Mouse (Mus musculus): ENCODE measurements at regions not wholly inside any gene's neighbourhood (a gene's known extent, or its start where the extent isn't known, plus 50 kb on each side); places are given as distances from the start of the nearest gene placed in this dataset.

DNA sequence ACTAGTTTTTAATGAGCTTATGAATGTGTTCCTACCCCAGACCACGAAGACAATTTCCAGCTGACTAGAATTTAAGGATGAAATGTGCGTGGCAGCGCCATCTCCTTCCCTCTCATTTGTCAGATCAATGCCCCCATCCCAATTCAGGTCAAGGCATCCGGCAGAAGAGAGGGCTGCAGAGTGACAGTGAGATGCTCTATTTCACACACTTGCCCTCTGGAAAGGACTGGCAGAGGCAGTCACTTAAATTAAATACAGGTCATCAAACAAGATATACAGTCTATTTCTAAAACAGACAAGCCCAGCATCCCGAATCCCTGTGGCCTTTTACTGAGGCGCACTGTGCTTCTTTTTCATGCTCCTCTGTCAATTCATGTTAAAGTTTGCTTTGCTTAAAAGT is 211.9 kb downstream of the Ptprc start:
- TF ChIP-seq BHLHE40 (IDR thresholded peaks at IDR 0.05; ENCODE audit: low read depth, low read length) (no peak), EP300 (IDR thresholded peaks at IDR 0.05; ENCODE audit: low read length) (no peak), CTCF (conservative IDR thresholded peaks at IDR 0.05 in 1 of 2, IDR thresholded peaks at IDR 0.05 in 1 of 2; ENCODE audit: low read depth in 2 of 2, low read length in 2 of 2) (no peak)
